Mouse (Mus musculus): ENCODE measurements around the gene Nme1. TPM values are rescaled to one million over a fixed set of nuclear protein-coding genes. Genes with fewer than 3 reads are reported as not detected.

Gene Nme1
- polyA plus RNA-seq, 1 experiment from 2014 or later: 154 TPM

DNA sequence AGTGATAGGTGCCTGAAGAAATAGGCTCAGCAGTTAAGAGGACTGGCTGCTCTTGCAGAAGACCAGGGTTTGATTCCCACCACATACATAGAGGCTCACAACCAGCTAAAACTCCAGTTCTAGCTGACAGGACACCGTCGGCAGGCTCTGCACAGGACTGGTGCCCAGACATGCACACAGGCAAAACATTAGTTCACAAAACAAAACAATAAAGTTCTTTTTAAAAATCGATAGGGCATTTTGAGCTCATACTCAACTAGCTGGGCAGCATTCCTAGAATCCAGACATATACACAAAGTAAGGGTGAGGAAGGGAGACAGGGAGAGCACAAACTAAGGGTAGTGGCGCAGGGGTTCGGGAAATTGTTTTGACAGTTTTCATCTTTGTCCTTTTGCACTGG is 26.2 kb upstream of the Nme1 start:
- 0 out of 2 replicates have a peak overlapping the region, but pooled peaks have one; percentile 53 for H3K9ac ChIP-seq (replicated peaks; ENCODE audit: low read depth, low read length)
- H3K4me2 ChIP-seq (replicated peaks; ENCODE audit: low read depth, low read length): peak overlapping the region; percentile 82
- peak overlapping the region; percentile 91 for H3K4me3 ChIP-seq (ENCODE audit: low read depth, low read length)
- peak overlapping the region; percentile 98; the same call in 1 of the 2 replicates for H3K27ac ChIP-seq (ENCODE audit: low read length)
- no peaks in the 10 kb centered on the region for H3K36me3 ChIP-seq (ENCODE audit: control insufficient read depth, insufficient read depth, low read length)
- peaks cover 14% of the 10 kb centered on the region for H3K4me1 ChIP-seq (ENCODE audit: control insufficient read depth, insufficient read depth, low read length)
- WGBS: 48% methylated on average over 5 of the region's 5 CpGs
- H3K27me3 ChIP-seq (ENCODE audit: control insufficient read depth, insufficient read depth, low read length): no peaks in the 10 kb centered on the region
- no peak for ATAC-seq (ENCODE audit: insufficient number of reproducible peaks, insufficient read depth, low FRiP score, low read depth)
- H3K9me3 ChIP-seq (ENCODE audit: control insufficient read depth, low read depth, low read length): no peaks in the 10 kb centered on the region

DNA sequence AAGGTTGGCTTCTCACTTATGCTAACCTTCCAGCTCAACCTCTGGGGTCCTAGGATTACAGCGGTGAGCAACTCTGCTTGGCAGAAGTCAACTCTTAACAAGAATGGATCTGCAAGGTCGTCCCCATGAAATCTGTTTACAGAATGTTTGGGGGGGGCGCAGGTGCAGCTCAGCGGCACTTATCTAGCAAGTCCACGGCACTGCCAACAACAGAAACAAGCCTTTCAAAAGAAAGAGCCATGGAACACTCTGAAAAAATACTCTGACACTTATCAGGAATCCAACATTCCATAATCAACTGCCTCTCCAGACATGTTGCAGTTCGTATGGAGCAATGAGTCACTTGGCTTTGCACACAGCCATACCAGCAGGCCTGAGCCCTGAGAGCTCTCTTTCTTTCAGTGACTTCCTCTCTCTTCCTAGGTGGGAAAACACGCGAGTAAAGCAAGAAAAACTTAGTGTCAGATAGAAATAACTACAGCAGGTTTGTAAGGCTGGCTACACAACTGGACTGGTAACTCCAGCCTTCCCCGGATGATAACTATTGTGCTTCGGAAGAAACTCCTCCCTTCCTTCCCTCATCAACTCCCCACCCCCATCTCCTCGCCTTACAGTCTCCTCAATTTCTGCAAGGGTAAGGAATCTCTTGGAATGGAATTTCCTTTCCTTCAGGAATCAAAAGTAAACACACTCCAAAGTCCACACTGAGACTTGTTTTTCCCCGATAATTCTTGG is 20.2 kb upstream of the Nme1 start:
- H3K36me3 ChIP-seq (ENCODE audit: control insufficient read depth, insufficient read depth, low read length): no peaks in the 10 kb centered on the region
- H3K27me3 ChIP-seq (ENCODE audit: control insufficient read depth, insufficient read depth, low read length): no peaks in the 10 kb centered on the region
- WGBS: 46% methylated on average over 12 of the region's 12 CpGs
- no peaks in the 10 kb centered on the region for H3K4me1 ChIP-seq (ENCODE audit: control insufficient read depth, insufficient read depth, low read length)
- no peak overlapping the region for H3K4me3 ChIP-seq (ENCODE audit: low read depth, low read length)
- no peak overlapping the region for H3K9ac ChIP-seq (replicated peaks; ENCODE audit: low read depth, low read length)
- H3K4me2 ChIP-seq (replicated peaks; ENCODE audit: low read depth, low read length): no peak overlapping the region
- H3K27ac ChIP-seq (ENCODE audit: low read length): peak overlapping the region; percentile 56
- H3K9me3 ChIP-seq (ENCODE audit: control insufficient read depth, low read depth, low read length): no peaks in the 10 kb centered on the region
- ATAC-seq (ENCODE audit: insufficient number of reproducible peaks, insufficient read depth, low FRiP score, low read depth): no peak

DNA sequence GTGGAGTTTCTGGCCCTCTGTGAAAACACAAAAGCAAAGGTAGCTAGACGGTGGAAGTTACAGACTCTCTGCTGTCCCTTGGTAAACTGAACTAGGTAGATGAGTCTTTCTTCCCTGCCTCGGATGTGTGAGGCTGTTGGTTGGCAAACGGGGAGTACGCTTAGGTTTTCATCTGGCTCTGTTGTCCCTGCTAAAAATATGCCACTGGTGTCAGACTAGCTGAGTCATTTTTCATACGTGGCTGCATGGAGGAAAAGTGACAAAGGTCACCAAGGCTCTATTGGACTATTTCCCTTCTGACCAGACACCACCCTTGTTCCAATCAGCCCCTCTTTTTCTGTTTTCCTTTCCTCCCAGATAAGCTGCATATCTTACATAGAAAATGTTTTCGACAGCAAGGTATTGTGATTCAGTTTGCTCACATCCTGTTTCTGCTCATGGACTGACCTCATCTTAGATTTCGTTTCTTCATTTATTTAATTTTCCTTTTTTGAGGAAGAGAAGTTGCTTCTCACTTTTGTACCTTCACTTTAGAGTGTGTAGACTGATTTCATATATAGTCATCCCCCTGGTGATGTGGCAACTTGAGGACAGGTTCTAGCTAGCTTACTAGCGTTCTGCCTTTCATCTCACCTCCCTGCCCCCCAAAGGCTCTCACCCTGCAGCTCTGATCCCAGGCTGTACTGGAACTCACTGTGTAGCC is 19.5 kb upstream of the Nme1 start:
- H3K4me1 ChIP-seq (ENCODE audit: control insufficient read depth, insufficient read depth, low read length): no peaks in the 10 kb centered on the region
- H3K4me2 ChIP-seq (replicated peaks; ENCODE audit: low read depth, low read length): no peak overlapping the region
- no peaks in the 10 kb centered on the region for H3K27me3 ChIP-seq (ENCODE audit: control insufficient read depth, insufficient read depth, low read length)
- H3K4me3 ChIP-seq (ENCODE audit: low read depth, low read length): no peak overlapping the region
- 62% methylated on average over 8 of the region's 8 CpGs for WGBS
- H3K9ac ChIP-seq (replicated peaks; ENCODE audit: low read depth, low read length): no peak overlapping the region
- no peak for ATAC-seq (ENCODE audit: insufficient number of reproducible peaks, insufficient read depth, low FRiP score, low read depth)
- H3K36me3 ChIP-seq (ENCODE audit: control insufficient read depth, insufficient read depth, low read length): no peaks in the 10 kb centered on the region
- no peaks in the 10 kb centered on the region for H3K9me3 ChIP-seq (ENCODE audit: control insufficient read depth, low read depth, low read length)
- peak overlapping the region; percentile 56 for H3K27ac ChIP-seq (ENCODE audit: low read length)

DNA sequence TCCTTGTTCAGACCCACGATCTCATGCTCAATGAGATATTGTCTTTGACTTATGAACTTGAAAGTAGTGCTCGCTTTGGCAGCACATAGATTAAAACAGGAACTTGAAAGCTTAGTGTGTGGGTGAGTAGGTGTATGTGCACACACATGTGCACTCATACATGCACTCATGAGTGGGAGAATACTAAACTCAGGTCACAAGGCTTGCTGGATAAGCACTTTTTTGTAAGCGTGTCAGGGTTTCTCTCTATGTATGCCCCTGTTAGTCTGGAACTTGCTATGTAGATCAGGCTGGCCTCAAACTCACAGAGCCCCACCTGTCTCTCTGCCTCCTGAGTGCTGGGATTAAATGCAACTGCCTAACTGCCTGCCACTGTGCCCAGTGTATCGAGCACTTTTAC is 18.7 kb upstream of the Nme1 start:
- H3K36me3 ChIP-seq (ENCODE audit: control insufficient read depth, insufficient read depth, low read length): no peaks in the 10 kb centered on the region
- H3K4me3 ChIP-seq (ENCODE audit: low read depth, low read length): no peak overlapping the region
- no peaks in the 10 kb centered on the region for H3K9me3 ChIP-seq (ENCODE audit: control insufficient read depth, low read depth, low read length)
- H3K27ac ChIP-seq (ENCODE audit: low read length): 0 out of 2 replicates have a peak overlapping the region, but pooled peaks have one; percentile 52
- H3K4me1 ChIP-seq (ENCODE audit: control insufficient read depth, insufficient read depth, low read length): no peaks in the 10 kb centered on the region
- no peak for ATAC-seq (ENCODE audit: insufficient number of reproducible peaks, insufficient read depth, low FRiP score, low read depth)
- no peak overlapping the region for H3K4me2 ChIP-seq (replicated peaks; ENCODE audit: low read depth, low read length)
- H3K27me3 ChIP-seq (ENCODE audit: control insufficient read depth, insufficient read depth, low read length): no peaks in the 10 kb centered on the region
- 92% methylated on average over 4 of the region's 4 CpGs for WGBS
- no peak overlapping the region for H3K9ac ChIP-seq (replicated peaks; ENCODE audit: low read depth, low read length)

DNA sequence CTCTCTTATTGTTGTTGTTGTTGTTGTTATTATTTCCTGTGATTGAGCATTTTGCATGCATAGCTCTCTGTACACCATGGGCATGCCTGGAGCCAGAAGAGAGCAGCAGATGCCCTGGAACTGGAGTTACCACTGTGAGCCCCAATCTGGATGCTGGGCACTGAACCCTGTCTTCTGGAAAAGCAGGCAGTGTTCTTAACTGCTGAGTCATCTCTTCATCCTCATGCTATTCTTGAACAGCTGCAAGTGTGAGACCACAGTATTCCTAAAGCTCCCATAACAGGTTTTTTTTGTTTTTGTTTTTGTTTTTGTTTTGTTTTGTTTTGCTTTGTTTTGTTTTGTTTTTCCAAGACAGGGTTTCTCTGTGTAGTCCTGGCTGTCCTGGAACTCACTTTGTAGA is 18.0 kb upstream of the Nme1 start:
- Histone ChIP-seq H3K9ac (replicated peaks; ENCODE audit: low read depth, low read length) (no peak overlapping the region), H3K9me3 (ENCODE audit: control insufficient read depth, low read depth, low read length) (no peaks in the 10 kb centered on the region), H3K27ac (ENCODE audit: low read length) (no peak overlapping the region), H3K4me3 (ENCODE audit: low read depth, low read length) (no peak overlapping the region), H3K4me1 (ENCODE audit: control insufficient read depth, insufficient read depth, low read length) (no peaks in the 10 kb centered on the region), H3K27me3 (ENCODE audit: control insufficient read depth, insufficient read depth, low read length) (no peaks in the 10 kb centered on the region), H3K36me3 (ENCODE audit: control insufficient read depth, insufficient read depth, low read length) (no peaks in the 10 kb centered on the region), H3K4me2 (replicated peaks; ENCODE audit: low read depth, low read length) (no peak overlapping the region)
- no peak for ATAC-seq (ENCODE audit: insufficient number of reproducible peaks, insufficient read depth, low FRiP score, low read depth)

DNA sequence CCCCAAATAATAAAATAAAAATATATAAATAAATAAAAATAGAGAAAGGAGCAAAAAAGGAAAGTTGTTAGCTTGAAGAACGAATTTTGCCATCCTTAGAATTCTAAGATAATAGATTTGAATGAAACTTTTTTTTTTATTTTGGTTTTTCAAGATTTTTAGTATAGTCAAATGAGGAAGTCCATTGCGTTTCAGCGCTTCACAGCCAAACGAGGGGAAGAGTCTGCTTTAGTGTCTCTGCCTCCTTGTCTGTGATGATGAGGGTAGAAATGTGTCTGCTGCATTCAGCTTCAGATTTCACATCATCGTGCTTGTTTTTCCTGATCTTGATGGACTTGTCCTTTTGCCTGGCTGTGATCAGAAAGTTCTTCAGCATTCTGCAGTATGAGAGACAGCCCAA is 16.9 kb upstream of the Nme1 start:
- no peaks in the 10 kb centered on the region for H3K27me3 ChIP-seq (ENCODE audit: control insufficient read depth, insufficient read depth, low read length)
- H3K4me1 ChIP-seq (ENCODE audit: control insufficient read depth, insufficient read depth, low read length): no peaks in the 10 kb centered on the region
- 84% methylated on average over 5 of the region's 5 CpGs for WGBS
- H3K36me3 ChIP-seq (ENCODE audit: control insufficient read depth, insufficient read depth, low read length): no peaks in the 10 kb centered on the region
- no peak overlapping the region for H3K4me3 ChIP-seq (ENCODE audit: low read depth, low read length)
- H3K9me3 ChIP-seq (ENCODE audit: control insufficient read depth, low read depth, low read length): no peaks in the 10 kb centered on the region
- H3K9ac ChIP-seq (replicated peaks; ENCODE audit: low read depth, low read length): no peak overlapping the region
- H3K27ac ChIP-seq (ENCODE audit: low read length): no peak overlapping the region
- H3K4me2 ChIP-seq (replicated peaks; ENCODE audit: low read depth, low read length): no peak overlapping the region
- ATAC-seq (ENCODE audit: insufficient number of reproducible peaks, insufficient read depth, low FRiP score, low read depth): no peak

DNA sequence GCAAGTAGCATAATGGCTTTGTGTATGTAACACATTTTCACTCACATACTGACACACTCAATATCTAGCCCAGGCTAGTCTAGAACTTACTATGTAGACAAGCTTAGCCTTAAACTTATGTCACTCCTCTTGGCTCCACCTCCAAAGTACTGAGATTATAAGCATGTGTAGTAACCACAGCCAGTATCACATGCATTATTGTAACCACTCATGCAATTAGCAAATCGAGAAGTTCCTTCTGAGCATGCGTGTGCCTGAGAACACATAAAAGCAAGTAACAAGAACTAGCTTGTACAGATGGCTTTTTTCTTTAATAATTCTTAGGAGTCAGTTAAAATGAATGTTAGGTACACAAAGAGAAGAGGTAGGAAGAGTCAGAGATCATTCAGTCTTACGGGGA is 16.3 kb upstream of the Nme1 start:
- Histone ChIP-seq H3K27ac (ENCODE audit: low read length) (no peak overlapping the region), H3K4me3 (ENCODE audit: low read depth, low read length) (no peak overlapping the region), H3K36me3 (ENCODE audit: control insufficient read depth, insufficient read depth, low read length) (no peaks in the 10 kb centered on the region), H3K4me1 (ENCODE audit: control insufficient read depth, insufficient read depth, low read length) (no peaks in the 10 kb centered on the region), H3K9ac (replicated peaks; ENCODE audit: low read depth, low read length) (no peak overlapping the region), H3K9me3 (ENCODE audit: control insufficient read depth, low read depth, low read length) (no peaks in the 10 kb centered on the region), H3K27me3 (ENCODE audit: control insufficient read depth, insufficient read depth, low read length) (no peaks in the 10 kb centered on the region), H3K4me2 (replicated peaks; ENCODE audit: low read depth, low read length) (no peak overlapping the region)
- ATAC-seq (ENCODE audit: insufficient number of reproducible peaks, insufficient read depth, low FRiP score, low read depth): no peak
- 88% methylated on average over 3 of the region's 3 CpGs for WGBS

DNA sequence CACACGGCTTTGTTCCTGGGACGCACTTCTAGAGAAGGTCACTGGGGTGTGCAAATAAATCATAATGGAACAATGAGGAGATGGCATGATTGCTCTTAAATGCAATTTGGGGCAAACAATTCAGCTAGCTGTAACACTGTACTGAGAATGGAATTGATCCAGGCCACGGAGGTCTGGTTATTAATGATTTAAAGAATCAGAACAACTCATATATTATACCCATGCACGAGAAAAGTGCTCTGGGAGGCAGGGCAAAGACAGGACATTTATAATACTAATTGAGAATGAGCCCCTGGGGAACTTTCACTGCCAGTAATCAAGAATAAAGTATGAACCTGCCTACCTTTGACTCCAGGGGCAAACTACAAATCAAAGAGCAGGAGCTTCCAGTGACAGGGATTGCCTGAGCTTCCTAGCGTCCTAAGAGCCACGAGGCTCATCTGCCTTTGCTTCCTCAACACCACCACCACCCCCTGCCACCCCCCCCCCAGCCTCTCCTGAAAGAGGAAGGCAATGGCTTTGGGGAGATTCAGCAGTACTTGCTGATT is 11.3 kb upstream of the Nme1 start:
- Histone ChIP-seq H3K4me3 (ENCODE audit: low read depth, low read length) (no peak overlapping the region), H3K9me3 (ENCODE audit: control insufficient read depth, low read depth, low read length) (no peaks in the 10 kb centered on the region), H3K27me3 (ENCODE audit: control insufficient read depth, insufficient read depth, low read length) (no peaks in the 10 kb centered on the region), H3K4me1 (ENCODE audit: control insufficient read depth, insufficient read depth, low read length) (no peaks in the 10 kb centered on the region), H3K36me3 (ENCODE audit: control insufficient read depth, insufficient read depth, low read length) (no peaks in the 10 kb centered on the region), H3K4me2 (replicated peaks; ENCODE audit: low read depth, low read length) (no peak overlapping the region), H3K9ac (replicated peaks; ENCODE audit: low read depth, low read length) (no peak overlapping the region), H3K27ac (ENCODE audit: low read length) (no peak overlapping the region)
- ATAC-seq (ENCODE audit: insufficient number of reproducible peaks, insufficient read depth, low FRiP score, low read depth): no peak
- WGBS: 20% methylated on average over 6 of the region's 6 CpGs

All from stomach, embryonic 14.5 days (tissue).